8 mouse cellular contexts compared by ENCODE assay signal in genomic region chr4:103214925-103215820, GRCm38 (mm10). TPM values are rescaled to one million over a fixed set of nuclear protein-coding genes. Genes with fewer than 3 reads are reported as not detected.
DNase-seq lines count a peak whose midpoint lies in the region; ATAC-seq and TF ChIP-seq lines count a peak whose summit lies in the region.

Gene Slc35d1, minus strand, starts transcription at chr4:103215164.

- H3K9ac ChIP-seq in heart, embryonic 12.5 days = peak within 1 kb of the TSS; percentile 98
- peak within 1 kb of the TSS; percentile 99 for H3K9ac ChIP-seq in kidney, postnatal 0 days (ENCODE audit: low read depth, low read length)
- H3K9ac ChIP-seq in liver, embryonic 12.5 days = peak within 1 kb of the TSS; percentile 95
- peak within 1 kb of the TSS; percentile 97 for H3K9ac ChIP-seq in stomach, embryonic 15.5 days

- peak; percentile 86 for ATAC-seq in erythroblast, adult 5-6 weeks (replicated peaks; ENCODE audit: low FRiP score, poor library complexity, severe bottlenecking)
- peak; percentile 85 for ATAC-seq in heart, embryonic 12.5 days (ENCODE audit: insufficient number of reproducible peaks, low FRiP score)
- ATAC-seq in kidney, postnatal 0 days (replicated peaks; ENCODE audit: low FRiP score, low read depth) = peak; percentile 89
- ATAC-seq in liver, embryonic 12.5 days = peak; percentile 86
- ATAC-seq in stomach, embryonic 15.5 days (ENCODE audit: insufficient read depth, low FRiP score, low read depth) = peak; percentile 87

- H3K27me3 ChIP-seq in heart, embryonic 12.5 days (replicated peaks) = no peaks in the 10 kb centered on the region
- no peaks in the 10 kb centered on the region for H3K27me3 ChIP-seq in kidney, postnatal 0 days (ENCODE audit: insufficient read depth, low read length)
- no peaks in the 10 kb centered on the region for H3K27me3 ChIP-seq in liver, embryonic 12.5 days (replicated peaks)
- H3K27me3 ChIP-seq in stomach, embryonic 15.5 days (replicated peaks) = no peaks in the 10 kb centered on the region

- 5% methylated on average over 61 of the region's 70 CpGs for WGBS in heart, embryonic 12.5 days
- WGBS in kidney, postnatal 0 days = 3% methylated on average over 62 of the region's 70 CpGs
- 3% methylated on average over 70 of the region's 70 CpGs for WGBS in liver, embryonic 12.5 days (ENCODE audit: insufficient replicate concordance)
- 2% methylated on average over 46 of the region's 70 CpGs for WGBS in stomach, embryonic 15.5 days

- peak; percentile 84 for DNase-seq in CD4-positive, CD25-positive, alpha-beta regulatory T cell, adult 2 months (ENCODE audit: low read depth, low spot score)
- DNase-seq in brain, adult 2 months (ENCODE audit: low read depth, low spot score) = peak; percentile 86
- peak; percentile 91 for DNase-seq in kidney, postnatal 0 days (ENCODE audit: low spot score)
- DNase-seq in neural tube, embryonic 10.5 days (ENCODE audit: extremely low spot score, low spot score) = peak; percentile 92

- H3K4me3 ChIP-seq in heart, embryonic 12.5 days = peak within 1 kb of the TSS; percentile 91
- H3K4me3 ChIP-seq in kidney, postnatal 0 days (replicated peaks; ENCODE audit: low read depth, low read length) = peak within 1 kb of the TSS; percentile 96
- peak within 1 kb of the TSS; percentile 92 for H3K4me3 ChIP-seq in liver, embryonic 12.5 days
- H3K4me3 ChIP-seq in stomach, embryonic 15.5 days (replicated peaks) = peak within 1 kb of the TSS; percentile 89

- peaks cover 8% of the 10 kb centered on the region for H3K36me3 ChIP-seq in heart, embryonic 12.5 days
- no peaks in the 10 kb centered on the region; the same call in 1 of the 2 replicates for H3K36me3 ChIP-seq in kidney, postnatal 0 days (ENCODE audit: insufficient read depth, low read length)
- peaks cover 9% of the 10 kb centered on the region for H3K36me3 ChIP-seq in liver, embryonic 12.5 days
- peaks cover 4% of the 10 kb centered on the region; the same call in 1 of the 2 replicates for H3K36me3 ChIP-seq in stomach, embryonic 15.5 days

- H3K4me1 ChIP-seq in heart, embryonic 12.5 days (replicated peaks) = peaks cover 17% of the 10 kb centered on the region; the same call in 1 of the 2 replicates
- no peaks in the 10 kb centered on the region for H3K4me1 ChIP-seq in kidney, postnatal 0 days (replicated peaks; ENCODE audit: insufficient read depth, low read length)
- peaks cover 29% of the 10 kb centered on the region for H3K4me1 ChIP-seq in liver, embryonic 12.5 days
- H3K4me1 ChIP-seq in stomach, embryonic 15.5 days = peaks cover 4% of the 10 kb centered on the region; the same call in 1 of the 2 replicates

- peak within 1 kb of the TSS; percentile 74 for H3K4me2 ChIP-seq in heart, embryonic 12.5 days
- H3K4me2 ChIP-seq in kidney, postnatal 0 days (ENCODE audit: low read length) = peak within 1 kb of the TSS; percentile 82
- H3K4me2 ChIP-seq in liver, embryonic 12.5 days = peak within 1 kb of the TSS; percentile 90
- H3K4me2 ChIP-seq in stomach, embryonic 15.5 days = peak within 1 kb of the TSS; percentile 61

- TF ChIP-seq CTCF in kidney, postnatal 0 days (IDR thresholded peaks at IDR 0.05; ENCODE audit: low read depth) = peak; percentile 38; the same call in 1 of the 2 replicates

- peak within 1 kb of the TSS; percentile 97 for H3K27ac ChIP-seq in heart, embryonic 12.5 days (ENCODE audit: poor library complexity, severe bottlenecking)
- peak within 1 kb of the TSS; percentile 99 for H3K27ac ChIP-seq in kidney, postnatal 0 days
- peak within 1 kb of the TSS; percentile 93 for H3K27ac ChIP-seq in liver, embryonic 12.5 days
- peak within 1 kb of the TSS; percentile 97 for H3K27ac ChIP-seq in stomach, embryonic 15.5 days

- no peaks in the 10 kb centered on the region for H3K9me3 ChIP-seq in heart, embryonic 12.5 days (replicated peaks)
- no peaks in the 10 kb centered on the region for H3K9me3 ChIP-seq in kidney, postnatal 0 days (replicated peaks; ENCODE audit: low read length)
- no peaks in the 10 kb centered on the region for H3K9me3 ChIP-seq in liver, embryonic 12.5 days (replicated peaks)
- no peaks in the 10 kb centered on the region for H3K9me3 ChIP-seq in stomach, embryonic 15.5 days

RNA-seq across cellular contexts. Expression of gene Slc35d1, which starts in this region (rescaled TPM):
- total RNA-seq in erythroblast, adult 5-6 weeks (2015; ENCODE audit: low replicate concordance) = 7.5 and 12.1 TPM in 2 replicates
- total RNA-seq in erythroblast, adult 5-6 weeks (2017; ENCODE audit: low replicate concordance) = 5.0 and 6.0 TPM in 2 replicates
- polyA plus RNA-seq in heart, embryonic 12.5 days (2016; fragmentation: Nextera tagmentation; extraction: Ambion mirVana) = 9.2 and 10.8 TPM in 2 replicates
- 8.2 and 9.4 TPM in 2 replicates for polyA plus RNA-seq in kidney, postnatal 0 days (2015; fragmentation: Nextera tagmentation; extraction: Ambion mirVana)
- 11.1 and 12.7 TPM in 2 replicates for polyA plus RNA-seq in liver, embryonic 12.5 days (2016; fragmentation: Nextera tagmentation; extraction: Ambion mirVana)
- 11.3 and 11.5 TPM in 2 replicates for polyA plus RNA-seq in stomach, embryonic 15.5 days (2015; fragmentation: Nextera tagmentation; extraction: Ambion mirVana)

Comparison
In these comparisons a context has a peak if more than half of its experiments do, and no peak if none do; other contexts are left out.
1. Peak in every context shown above with its lines: DNase-seq, ATAC-seq, H3K4me3 ChIP-seq and H3K27ac ChIP-seq.